Mouse (Mus musculus) MEL-GATA-1-ER (cell line): ENCODE measurements around the gene Gm28230.

Experiments used
- DNase-seq: peaks from one replicate; pipeline ENCODE4 v3.0.0-alpha.2; 2012; ENCODE audit warnings: low read depth; ENCODE audit errors: extremely low read depth

The Gm28230 gene

DNA sequence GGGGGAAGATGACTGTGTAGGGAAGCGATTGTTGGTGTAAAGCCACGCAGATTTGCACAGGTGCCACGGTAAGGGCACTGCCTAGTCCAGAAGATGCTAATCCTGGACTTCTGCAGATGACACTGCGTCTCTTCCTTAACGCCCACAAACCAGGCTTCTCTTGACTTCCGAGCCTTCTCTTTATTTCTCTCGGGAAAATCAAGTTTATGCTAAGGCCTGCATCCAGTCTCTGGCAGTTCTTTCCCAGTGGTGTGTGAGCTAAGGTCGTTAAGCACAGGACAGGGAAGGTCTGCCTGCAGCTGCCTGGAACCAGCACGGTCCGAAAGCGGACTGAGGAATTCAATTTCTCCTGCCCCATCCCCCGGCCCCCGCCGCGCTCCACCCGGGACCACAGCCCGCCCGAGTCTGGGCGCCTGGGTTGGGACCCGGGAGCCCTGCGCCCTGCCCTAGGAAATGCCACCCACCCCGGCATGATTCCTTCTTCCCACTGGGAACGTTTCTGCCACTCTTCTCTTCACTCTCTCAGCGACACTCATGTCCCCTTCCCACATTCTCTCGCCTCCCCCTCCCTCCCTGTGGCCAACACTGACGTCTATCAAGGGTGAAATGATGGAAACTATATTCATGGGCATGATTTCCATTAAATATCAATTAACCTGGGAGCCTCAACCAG lies 22.7 kb upstream of the Gm28230 start:
- no peak for DNase-seq

DNA sequence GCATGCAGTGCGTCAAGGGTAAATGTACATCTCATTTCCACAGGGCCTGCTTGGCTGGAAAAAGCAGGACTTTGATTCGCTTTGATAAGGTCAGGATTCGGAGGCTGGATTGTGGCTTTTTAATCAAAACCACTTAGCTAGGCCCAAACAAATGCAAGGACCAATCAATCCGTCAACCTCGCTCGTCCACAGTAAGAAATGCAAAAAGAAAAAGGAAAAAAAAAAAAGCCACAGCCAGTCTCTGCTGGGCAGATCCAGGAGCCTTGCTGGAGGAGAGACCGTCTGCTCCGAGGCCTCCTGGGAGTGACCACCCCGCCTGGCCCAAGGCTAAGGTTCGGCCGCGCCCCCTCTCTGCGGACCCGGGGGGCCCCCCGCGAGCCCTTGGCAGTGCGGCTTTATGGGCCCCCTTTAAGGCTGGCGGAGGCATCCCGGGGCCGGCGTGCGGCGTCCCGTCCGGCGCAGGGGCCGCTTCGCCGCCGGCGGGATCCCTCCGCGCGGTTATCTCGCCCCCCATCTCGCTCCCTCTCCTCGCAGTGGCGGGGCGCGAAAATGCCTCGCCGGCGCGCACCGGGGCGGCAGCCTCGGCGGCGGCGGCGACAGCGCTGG lies 22.0 kb upstream of the Gm28230 start, which contains the start of gene Hoxd8:
TSS of gene Hoxd8 (plus strand) at position 223 of the 606 bp plus-strand sequence.
- DNase-seq, result no peak

DNA sequence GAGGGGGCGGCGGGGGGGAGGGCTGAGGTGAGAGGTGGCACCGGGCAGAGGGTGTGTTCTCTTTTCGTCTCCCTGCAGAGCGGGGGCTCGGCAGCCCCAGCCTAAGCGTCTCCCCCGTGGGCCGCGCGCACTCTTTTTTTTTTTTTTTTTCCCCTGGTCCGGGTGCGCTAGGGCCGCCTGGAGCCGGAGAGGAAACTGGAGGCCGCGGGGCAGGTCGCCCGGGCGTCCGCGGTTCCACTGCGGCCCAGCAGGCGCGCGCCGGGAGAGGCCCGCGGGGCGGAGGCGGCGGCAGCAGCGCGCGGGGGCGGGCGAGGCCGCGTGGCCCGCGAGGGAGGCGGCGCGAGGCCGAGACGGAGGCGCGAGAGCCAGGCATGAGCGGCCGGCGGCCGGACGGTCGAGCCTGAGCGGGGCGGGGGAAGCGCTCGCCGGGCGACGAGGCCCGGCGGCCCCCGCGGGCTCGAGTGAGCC lies 21.5 kb upstream of the Gm28230 start:
- DNase-seq, result no peak

DNA sequence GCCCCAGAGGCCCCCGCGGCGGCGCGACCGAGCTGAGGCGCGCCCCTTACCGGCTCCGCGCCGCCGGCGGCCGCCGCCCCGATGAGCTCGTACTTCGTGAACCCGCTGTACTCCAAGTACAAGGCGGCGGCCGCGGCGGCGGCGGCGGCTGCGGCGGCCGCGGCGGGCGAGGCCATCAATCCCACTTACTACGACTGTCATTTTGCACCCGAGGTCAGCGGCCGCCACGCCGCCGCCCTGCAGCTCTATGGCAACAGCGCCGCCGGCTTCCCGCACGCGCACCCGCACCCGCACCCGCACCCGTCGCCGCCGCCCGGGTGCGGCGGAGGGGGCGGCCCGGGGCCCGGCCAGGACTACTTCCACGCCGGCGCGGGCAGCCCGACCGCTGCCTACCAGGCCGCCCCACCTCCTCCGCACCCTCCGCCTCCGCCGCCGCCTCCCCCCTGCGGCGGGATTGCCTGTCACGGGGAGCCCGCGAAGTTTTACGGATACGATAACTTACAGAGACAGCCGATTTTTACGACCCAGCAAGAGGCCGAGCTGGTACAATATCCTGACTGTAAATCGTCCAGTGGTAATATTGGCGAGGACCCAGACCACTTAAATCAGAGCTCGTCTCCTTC lies 20.9 kb upstream of the Gm28230 start:
- no peak for DNase-seq

DNA sequence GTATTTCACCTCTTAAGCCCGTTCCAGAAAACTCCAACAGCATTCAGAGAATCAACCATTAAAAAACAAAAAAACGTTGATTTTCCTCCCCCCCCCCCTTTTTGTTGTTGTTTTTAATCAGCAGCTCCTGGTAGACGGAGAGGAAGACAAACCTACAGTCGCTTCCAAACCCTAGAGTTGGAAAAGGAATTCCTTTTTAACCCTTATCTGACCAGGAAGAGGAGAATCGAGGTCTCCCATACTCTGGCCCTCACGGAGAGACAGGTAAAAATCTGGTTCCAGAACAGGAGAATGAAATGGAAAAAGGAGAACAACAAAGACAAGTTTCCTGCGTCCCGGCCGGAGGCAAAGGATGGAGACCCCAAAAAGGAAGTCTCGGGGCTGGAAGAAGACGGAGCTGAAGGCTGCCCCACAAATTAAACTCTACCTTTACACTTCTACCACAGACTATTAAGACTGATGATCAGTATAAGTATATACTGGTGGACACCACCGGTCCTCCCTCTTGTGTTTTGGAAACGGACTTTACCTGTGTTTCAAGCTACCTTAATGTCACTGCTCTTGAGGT lies 20.1 kb upstream of the Gm28230 start:
- no peak for DNase-seq

DNA sequence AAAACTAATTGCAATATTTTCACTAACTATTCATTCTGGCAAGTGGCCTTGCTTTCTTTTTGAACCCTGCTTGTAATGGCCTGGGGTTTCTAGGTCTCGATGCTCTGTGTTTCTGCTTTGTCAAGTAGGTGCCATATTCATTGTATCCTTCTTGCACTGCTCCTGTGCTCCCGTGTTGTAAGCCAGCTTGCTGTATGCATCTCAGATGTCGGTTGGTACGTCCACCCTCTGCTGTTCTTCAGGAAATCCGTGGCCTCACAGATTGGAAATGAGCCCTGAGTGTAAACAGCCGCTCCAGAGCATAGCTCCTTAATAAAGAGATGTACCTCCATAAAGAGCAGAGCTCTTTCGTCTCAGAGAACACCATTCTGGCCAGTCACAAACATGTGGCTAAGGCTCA lies 18.9 kb upstream of the Gm28230 start:
- DNase-seq, result no peak

DNA sequence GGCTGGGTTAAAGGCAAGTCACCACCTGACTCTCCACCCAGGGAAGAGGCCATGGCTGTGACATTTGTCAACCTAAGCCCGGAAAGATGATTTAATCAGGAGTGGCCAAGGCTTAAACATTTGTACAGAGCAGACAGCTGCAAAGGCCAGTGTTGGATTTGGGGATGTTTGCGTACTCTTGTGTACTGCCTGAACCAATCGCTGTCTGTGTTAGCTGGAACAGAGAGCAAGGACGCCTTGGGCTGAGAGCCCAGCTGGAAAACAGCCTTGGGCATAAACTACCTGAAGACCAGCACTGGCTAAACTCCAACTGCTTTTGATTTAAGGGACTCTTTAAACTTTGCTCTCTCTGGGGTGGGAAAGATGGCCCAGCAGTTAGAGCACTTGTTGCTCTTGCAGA lies 17.9 kb upstream of the Gm28230 start:
- DNase-seq, result no peak

DNA sequence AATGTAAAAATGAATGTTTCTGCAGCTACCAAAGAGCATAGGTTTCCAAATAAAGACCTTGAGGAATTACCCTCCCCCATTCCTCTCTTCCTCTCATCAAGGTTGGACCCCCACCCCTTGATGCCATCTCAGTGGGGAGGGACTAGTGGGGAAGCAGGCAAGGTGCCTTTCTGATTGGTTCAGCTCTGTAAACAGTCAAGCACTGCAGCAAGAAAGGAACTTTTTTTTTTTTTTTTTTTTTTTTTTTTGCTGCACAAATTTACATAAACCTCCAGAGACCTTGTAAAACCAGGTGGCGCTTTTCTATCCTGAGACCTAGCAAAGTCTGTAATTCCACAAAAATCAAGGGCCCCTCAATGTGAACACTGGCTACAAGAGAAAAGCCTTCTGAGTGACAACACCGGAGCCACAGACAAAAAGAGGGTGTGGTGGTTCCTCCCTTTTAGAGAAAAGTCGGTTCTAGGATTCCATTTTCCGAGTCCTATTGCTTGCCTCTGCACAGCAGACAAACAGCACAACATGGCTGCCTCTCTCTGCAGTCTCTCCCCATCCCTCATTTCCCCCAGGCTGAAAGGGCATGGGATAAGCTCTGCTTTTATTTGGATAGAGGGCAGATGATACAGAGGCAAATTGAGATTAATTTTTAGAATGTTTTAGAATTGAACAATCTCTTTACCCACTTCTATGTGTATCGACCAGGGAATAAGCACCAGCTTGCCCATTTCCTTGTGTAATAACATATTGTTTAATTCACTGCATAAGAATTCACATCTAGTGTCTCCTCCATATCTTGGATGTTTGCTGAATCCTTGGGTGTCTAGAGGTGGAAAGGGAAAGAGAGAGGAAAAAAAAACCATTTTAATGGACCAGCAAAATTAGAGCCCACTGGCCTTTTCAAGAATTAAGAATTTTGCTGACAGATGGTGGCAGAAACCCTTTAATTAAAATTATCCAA lies 16.8 kb upstream of the Gm28230 start:
- no peak for DNase-seq

DNA sequence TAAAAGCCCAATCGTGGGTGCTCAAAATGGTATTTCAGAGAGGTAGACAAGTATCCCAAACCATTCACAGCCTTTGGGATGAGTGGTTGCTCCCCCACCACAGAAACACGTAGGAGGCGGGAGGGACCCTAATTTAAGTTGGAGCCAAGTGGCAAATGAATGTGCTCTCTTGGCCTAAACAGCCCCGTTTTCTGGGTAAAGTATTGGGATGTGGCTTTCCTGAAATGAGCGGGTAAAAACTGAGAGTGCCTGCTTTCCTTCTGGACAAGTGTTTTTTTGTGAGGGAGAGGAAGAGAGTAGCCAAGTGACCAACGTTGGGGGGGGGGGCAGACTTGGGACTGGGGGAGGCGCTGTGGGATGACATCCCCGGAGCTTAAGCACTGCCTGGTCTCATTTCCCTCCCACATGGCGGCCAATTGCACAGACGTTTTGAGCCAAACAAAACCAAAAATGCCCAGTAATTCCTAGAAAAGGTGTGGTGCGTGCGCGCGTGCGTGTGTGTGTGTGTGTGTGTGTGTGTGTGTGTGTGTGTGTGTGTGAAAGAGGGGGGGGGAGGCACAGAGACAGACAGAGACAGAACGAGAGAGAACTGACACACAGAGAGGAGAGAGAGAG lies 15.5 kb upstream of the Gm28230 start:
- no peak for DNase-seq

DNA sequence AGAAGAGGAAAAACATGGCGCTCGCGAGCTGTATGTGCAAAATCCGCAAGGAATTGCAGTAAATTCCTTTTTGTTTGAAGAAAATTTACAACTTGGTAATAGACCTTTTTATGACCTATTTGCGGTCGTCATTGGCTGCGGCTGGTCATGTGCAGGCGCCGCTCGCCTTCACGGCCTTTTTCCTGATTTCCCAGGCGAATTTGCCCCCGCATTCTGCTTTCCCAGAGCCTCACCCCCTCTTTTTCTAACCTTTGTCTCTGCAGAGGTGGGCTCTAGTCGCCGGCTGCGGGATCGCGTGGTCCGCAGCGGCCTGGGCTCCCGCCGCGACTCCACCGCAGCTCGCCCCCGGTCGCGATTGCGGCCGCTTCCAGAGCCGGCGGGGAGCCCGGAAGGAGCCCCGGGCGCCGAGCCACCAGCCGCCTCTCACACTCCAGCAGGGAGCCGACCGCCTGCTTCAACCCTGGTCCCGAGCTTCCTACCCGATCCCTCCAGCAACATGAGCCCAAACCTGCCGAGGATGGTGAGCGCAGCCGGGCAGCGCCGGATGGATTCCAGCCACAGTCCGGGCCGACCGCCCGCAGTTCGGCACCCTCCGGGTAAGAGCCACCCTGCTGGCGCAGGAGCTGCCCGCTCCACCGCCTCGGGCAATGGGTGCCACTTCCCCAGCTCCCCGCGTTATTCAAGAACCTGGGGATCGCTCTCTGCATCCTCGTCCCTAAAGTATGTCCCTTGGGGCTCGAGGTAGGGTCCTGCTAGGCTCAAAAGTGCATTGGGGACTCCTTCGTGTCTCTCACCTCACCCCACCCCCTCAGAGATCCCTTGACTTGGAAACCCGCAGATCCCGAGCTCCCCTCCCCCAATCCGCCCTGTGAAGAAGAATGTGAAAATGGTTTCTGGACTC lies 14.6 kb upstream of the Gm28230 start, which contains the start of the genes Hoxd3 and Hoxd4:
TSS of gene Hoxd3 (plus strand) at position 207 of the 901 bp plus-strand sequence.
TSS of gene Hoxd4 (plus strand) at position 209 of the 901 bp plus-strand sequence.
- no peak for DNase-seq

DNA sequence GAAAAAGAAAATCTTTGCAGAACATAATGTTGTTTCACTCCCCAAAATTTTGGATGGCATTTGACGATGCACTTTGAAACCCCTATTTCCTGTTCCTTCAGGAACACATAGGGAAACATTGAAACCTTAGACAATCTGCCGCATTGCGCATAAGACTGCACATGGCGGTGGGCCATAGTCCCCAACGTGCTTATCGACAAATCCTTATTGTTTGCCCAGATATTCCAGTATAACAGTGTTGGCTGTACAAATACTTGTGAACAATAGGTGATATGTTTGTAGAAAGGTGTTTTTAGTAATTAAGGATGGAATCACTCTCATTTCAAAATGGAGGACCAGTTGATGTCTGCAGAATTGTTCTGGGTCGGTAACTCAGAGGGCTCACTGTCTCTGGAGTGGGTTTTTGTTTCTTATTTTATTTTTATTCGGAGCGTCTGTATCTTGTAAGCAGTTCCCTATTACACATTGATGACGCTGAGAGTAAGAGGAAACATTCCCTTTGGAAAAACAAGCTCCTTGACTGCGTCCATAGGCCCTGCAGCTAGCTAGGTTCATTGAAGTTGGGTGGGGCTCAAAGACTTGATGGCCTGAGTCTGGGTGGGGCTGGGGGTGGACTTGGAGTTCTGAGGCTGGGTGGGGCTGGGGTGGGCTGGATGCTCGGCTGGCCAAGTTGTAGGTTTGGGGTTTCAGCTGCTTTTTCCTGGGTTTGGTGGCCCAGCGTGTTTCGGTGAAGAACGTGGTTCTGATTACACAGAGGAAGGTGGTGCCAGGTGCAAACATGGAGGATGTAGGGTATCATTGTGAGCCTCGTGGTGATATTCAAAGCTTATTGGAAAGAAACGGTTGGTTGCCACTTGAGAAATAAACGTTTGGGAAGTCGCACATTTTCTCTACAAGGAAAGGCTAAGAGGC lies 13.0 kb upstream of the Gm28230 start:
- DNase-seq, result no peak

DNA sequence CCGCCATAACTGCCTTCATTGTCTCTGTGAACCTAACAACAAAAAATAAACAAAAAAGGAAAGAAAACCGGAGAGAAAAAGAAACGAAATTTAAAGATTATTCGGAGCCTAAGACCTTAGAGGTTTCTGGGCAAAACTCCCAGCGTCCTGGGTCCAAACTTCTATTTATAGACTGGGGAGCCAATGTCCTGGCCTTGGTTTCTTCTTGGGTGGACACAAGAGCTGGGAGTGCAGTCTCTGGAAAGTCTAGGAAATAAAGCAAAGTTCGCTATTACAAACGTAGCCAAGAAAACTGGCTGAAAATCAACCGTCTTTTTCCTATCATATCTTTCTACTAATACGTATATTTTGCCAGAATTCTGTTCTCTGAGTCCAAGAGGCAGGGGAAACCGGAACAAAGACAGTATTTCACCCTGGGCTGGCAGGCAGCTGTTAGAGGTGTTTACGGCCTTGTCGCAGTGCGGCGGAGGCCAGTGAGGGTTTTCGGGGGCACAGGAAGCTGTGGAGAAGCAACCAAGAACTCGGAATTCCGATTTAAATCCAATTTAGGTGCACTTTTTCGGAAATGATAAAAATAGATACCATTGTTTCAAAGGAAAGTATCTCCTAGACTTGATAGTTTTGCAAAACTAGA lies 12.3 kb upstream of the Gm28230 start:
- DNase-seq, result no peak

DNA sequence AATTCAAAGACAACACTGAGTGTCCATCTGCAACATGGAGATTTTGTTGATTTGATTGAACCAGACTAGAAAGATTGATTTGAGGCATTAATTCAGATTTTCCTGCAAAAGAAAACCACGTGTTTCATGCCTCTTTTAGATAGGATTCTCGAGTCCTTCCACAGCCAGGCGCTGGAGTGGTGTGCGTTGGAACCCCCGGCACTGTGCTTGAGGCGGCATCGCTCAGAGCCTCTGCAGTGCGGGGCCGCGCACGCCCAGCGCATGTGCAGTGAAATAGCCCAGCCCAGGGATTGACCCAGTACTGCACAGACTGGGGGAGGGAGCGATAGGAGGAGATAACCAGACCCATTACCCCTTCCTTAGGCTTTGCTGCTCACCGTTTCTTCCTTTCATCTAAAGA lies 11.6 kb upstream of the Gm28230 start:
- DNase-seq, result no peak

DNA sequence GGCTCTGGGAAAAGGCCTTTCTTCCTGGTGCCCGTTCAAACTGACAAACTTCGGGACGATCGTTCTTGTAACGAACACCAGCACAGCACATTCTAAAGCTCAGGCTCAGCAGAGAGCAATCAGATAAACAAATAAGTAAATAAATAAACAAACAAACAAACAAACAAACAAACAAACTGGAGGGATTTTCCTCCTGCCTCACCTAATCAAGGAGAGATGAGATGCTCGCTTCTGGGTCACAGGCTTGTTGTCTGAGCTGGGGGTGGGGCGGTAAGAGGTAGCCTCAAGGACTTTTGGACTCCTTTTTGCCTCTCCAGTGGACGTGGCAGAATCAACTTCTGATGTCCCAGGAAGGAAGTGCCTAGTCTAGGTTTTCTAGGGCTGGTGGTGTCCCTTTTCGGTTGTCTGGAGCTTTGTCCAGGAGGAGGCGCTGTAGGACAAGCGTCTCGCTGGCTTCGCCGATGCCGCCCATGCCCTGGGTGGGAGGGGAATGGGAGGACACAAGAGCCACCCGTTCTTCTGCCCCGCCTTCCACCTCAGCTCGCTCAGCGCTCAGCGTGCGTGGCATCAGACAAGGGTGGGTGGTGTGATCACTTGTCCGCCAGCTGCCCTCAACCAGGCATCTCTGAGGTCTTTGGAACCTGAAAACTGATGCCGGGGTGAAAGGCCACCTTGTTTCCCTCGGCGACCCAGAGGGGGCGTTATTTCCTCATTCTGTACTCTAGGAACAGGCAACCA lies 10.9 kb upstream of the Gm28230 start:
- peak; percentile 70 for DNase-seq

DNA sequence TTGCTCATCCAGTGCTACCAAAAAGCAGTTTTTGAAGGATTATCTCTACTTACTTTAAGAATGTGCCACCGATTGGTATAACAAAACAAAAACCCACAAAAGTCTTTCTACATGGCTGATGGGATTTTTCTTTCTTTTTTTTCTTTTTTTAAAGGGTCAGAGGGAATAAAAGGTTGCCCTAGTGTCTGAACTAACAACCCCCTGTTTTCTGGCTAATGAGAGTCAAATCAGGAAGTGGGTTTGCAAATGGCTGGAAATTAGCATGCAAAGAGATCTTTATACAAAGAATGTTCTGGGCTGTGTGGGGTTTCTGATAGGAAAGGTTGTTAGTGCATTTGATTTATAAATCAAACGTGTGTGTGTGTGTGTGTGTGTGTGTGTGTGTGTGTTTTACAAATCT lies 6.1 kb upstream of the Gm28230 start:
- DNase-seq, result no peak

DNA sequence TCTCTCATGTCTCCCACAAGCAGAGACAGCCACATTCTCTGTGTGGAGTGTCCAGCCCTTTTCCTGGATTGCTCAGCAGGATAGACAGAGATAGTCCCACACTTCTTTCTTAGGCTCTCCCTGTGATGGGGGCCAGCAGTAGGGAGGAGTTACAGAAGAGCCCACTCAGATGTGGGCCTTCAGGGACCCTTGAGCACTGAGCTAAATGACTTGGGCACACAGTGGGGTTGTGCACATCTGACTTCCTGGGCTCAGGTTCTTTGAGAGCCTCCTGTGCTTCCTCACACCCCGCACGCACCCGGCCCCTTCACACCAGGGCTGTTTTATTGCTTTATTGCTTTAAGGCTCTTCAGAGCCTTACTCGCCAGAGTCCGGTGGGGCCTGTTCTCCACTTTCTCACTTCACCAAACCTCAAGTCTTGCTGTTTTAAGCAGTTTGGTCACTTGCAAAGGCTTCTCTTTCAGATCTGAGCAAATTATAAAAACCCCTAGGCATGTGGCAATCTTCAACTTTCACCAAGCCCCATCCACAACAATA lies 5.5 kb upstream of the Gm28230 start:
- DNase-seq, result no peak

DNA sequence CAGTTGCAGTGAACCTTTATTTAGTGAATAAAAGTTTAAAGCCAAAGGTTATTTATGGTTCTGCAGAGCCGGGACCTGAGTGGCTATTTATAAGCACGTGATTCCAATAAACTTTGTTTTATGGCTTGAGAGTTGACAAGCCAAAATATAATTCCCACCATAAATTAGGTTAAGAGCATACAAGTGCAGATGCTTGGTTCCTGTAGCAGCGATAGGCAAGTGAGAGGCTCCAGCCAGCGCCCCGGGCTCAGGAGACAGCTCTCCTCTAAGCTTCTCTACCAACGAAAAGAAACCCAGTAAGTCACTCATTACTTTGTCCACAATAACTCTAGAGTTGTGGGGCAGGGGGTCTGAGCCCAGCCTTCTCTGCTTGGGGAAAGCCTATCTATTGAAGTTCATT lies 4.6 kb upstream of the Gm28230 start:
- no peak for DNase-seq
